Mouse (Mus musculus) midbrain, postnatal 0 days (tissue): Measurements from ENCODE around the gene Ptp4a2. TPM values are rescaled to one million over a fixed set of nuclear protein-coding genes. Genes with fewer than 3 reads are reported as not detected.
A peak's percentile ranks its signal among the peaks of the same experiment; 100 is the strongest.

ENCODE experiments used
- ATAC-seq: fragments of 200-750 bp; cut with Nextera tagmentation; 2 replicates; pipeline ENCODE4 v1.8.0; 2017; ENCODE audit warnings: moderate number of reproducible peaks, mild to moderate bottlenecking, moderate TSS enrichment, moderate library complexity; ENCODE audit not compliant: low FRiP score
- DNase-seq: peaks from one replicate; pipeline ENCODE4 v3.0.0-alpha.2; 2015; ENCODE audit warnings: low spot score
- H3K27ac ChIP-seq: fragments of 300-500 bp; sonication (generic); 2 replicates; pipeline ENCODE4 v1.5.1; 2014; ENCODE audit warnings: low read depth, mild to moderate bottlenecking, low read length, mixed read lengths
- H3K27me3 ChIP-seq: fragments of 300-500 bp; sonication (generic); 2 replicates; pipeline ENCODE4 v1.6.1; 2014; ENCODE audit warnings: low read length, control low read depth, mixed read lengths; ENCODE audit not compliant: insufficient read depth
- H3K36me3 ChIP-seq: fragments of 300-500 bp; sonication (generic); 2 replicates; pipeline ENCODE4 v1.6.1; 2014; ENCODE audit warnings: low read length, control low read depth, mixed read lengths; ENCODE audit not compliant: insufficient read depth
- H3K4me1 ChIP-seq: fragments of 300-500 bp; sonication (generic); 2 replicates; pipeline ENCODE4 v1.6.1; 2014; ENCODE audit warnings: mild to moderate bottlenecking, control low read depth, antibody characterized with exemption, low read length, mixed read lengths; ENCODE audit not compliant: insufficient read depth
- H3K4me2 ChIP-seq: fragments of 300-500 bp; sonication (generic); 2 replicates; pipeline ENCODE4 v1.6.1; 2014; ENCODE audit warnings: low read depth, mild to moderate bottlenecking, low read length, mixed read lengths; ENCODE audit not compliant: poor library complexity, severe bottlenecking
- H3K4me3 ChIP-seq: fragments of 300-500 bp; sonication (generic); 2 replicates; pipeline ENCODE4 v1.5.1; 2014; ENCODE audit warnings: low read depth, mild to moderate bottlenecking, low read length, moderate library complexity
- H3K9ac ChIP-seq: fragments of 300-500 bp; sonication (generic); replicated peaks from 2 replicates; pipeline ENCODE4 v1.6.1; 2014; ENCODE audit warnings: mild to moderate bottlenecking, low read length, moderate library complexity, mixed read lengths; ENCODE audit not compliant: poor library complexity, severe bottlenecking
- H3K9me3 ChIP-seq: fragments of 300-500 bp; sonication (generic); 2 replicates; pipeline ENCODE4 v1.6.1; 2016; ENCODE audit warnings: low read length, control low read depth
- CTCF ChIP-seq: IDR thresholded peaks from 2 replicates; pipeline ENCODE4 v1.5.1; 2016; ENCODE audit warnings: antibody characterized with exemption, mild to moderate bottlenecking
- WGBS: fragments of 180-500 bp; shearing (Covaris S2); extraction: QIAGEN DNeasy Blood & Tissue Kit; methylation state at CpG from one replicate; pipeline ENCODE4 v1.1.7; 2014; 5-methylcytosine and 5-hydroxymethylcytosine counted together
- polyA plus RNA-seq: library from polyadenylated mRNA; unstranded; fragments of >200 nt; fragmentation: Nextera tagmentation; extraction: Ambion mirVana; gene quantifications from 2 replicates; pipeline ENCODE4 v1.2.1, GENCODE M21; 2015
- total RNA-seq: library from RNA; depleted of rRNA; stranded (reverse); fragments of >200 nt; gene quantifications from 2 replicates; pipeline ENCODE4 v1.2.3, GENCODE M21; 2014

Gene Ptp4a2
- total and polyA plus RNA-seq, 2 experiments from 2014 or later, result 94.0 to 245 TPM

DNA sequence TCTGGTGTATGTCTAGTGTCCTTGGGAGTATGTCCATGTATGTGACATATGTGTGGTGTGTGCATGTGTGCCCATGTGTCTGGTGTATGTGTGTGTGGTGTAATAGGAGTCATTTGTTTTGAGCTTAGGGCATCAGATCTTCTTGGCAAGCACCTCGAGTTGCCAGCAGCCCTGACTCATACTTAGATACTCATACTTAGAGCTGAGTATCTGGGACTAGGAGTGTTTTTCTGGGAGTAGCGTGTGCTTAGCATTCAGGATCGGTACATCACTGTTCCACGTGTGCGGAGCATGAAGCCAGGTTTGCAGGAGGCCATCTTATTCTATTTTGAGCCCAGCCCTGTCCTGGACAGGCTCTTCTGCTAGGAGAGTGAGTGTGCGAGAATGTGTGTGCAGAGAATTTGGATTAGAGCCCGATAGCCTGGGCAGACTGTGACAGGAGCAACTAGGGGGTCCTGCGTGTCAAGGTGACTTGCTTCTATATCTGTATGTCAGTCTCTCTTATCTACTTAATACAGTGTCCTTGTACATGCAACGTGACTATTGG lies 61.4 kb downstream of the Ptp4a2 start:
- no peaks in the 10 kb centered on the region for H3K27me3 ChIP-seq
- H3K9me3 ChIP-seq, result no peaks in the 10 kb centered on the region
- WGBS, result 87% methylated on average over 9 of the region's 9 CpGs
- no peak overlapping the region for H3K4me2 ChIP-seq
- H3K9ac ChIP-seq, result no peak overlapping the region
- H3K27ac ChIP-seq, result no peak overlapping the region
- no peak for ATAC-seq
- H3K4me3 ChIP-seq, result no peak overlapping the region
- no peaks in the 10 kb centered on the region for H3K36me3 ChIP-seq
- no peak for DNase-seq
- no peaks in the 10 kb centered on the region; the same call in 1 of the 2 replicates for H3K4me1 ChIP-seq
- TF ChIP-seq CTCF, result no peak

DNA sequence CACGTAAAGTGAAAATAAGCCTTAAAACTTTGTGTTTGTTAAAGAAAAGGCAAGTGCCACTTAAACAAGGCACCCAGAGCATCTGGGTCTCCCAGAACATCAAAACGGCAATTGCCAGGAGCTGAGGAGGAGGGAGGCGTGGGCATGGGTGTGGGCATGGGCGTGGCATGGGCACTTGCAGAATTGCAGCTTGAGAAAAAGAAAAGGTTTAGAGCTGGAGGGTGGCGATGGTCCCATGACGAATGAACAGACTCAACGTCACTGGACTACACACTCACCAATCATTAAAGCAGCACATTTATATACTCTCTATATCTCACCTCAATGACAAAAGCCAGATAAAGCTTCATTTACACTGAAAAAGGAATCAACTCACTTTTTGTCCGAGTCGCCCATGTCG lies 63.8 kb downstream of the Ptp4a2 start:
- TF ChIP-seq CTCF, result no peak
- H3K36me3 ChIP-seq, result no peaks in the 10 kb centered on the region
- no peak overlapping the region for H3K9ac ChIP-seq
- no peak overlapping the region for H3K4me2 ChIP-seq
- WGBS, result 82% methylated on average over 10 of the region's 10 CpGs
- peaks cover 4% of the 10 kb centered on the region; the same call in 1 of the 2 replicates for H3K4me1 ChIP-seq
- no peaks in the 10 kb centered on the region for H3K27me3 ChIP-seq
- ATAC-seq (no peak), DNase-seq (no peak)
- no peak overlapping the region for H3K4me3 ChIP-seq
- no peak overlapping the region for H3K27ac ChIP-seq
- no peaks in the 10 kb centered on the region for H3K9me3 ChIP-seq

GRCm38 (mm10) chr4:129875406-129875805 lies 64.4 kb downstream of the Ptp4a2 start:
- Histone ChIP-seq H3K9ac (no peak overlapping the region), H3K27me3 (no peaks in the 10 kb centered on the region), H3K4me3 (no peak overlapping the region), H3K27ac (no peak overlapping the region), H3K36me3 (no peaks in the 10 kb centered on the region), H3K4me1 (peaks cover 4% of the 10 kb centered on the region; the same call in 1 of the 2 replicates), H3K9me3 (no peaks in the 10 kb centered on the region), H3K4me2 (no peak overlapping the region)
- ATAC-seq, result no peak
- WGBS, result 69% methylated on average over 11 of the region's 11 CpGs
- DNase-seq, result no peak
- TF ChIP-seq CTCF, result no peak

DNA sequence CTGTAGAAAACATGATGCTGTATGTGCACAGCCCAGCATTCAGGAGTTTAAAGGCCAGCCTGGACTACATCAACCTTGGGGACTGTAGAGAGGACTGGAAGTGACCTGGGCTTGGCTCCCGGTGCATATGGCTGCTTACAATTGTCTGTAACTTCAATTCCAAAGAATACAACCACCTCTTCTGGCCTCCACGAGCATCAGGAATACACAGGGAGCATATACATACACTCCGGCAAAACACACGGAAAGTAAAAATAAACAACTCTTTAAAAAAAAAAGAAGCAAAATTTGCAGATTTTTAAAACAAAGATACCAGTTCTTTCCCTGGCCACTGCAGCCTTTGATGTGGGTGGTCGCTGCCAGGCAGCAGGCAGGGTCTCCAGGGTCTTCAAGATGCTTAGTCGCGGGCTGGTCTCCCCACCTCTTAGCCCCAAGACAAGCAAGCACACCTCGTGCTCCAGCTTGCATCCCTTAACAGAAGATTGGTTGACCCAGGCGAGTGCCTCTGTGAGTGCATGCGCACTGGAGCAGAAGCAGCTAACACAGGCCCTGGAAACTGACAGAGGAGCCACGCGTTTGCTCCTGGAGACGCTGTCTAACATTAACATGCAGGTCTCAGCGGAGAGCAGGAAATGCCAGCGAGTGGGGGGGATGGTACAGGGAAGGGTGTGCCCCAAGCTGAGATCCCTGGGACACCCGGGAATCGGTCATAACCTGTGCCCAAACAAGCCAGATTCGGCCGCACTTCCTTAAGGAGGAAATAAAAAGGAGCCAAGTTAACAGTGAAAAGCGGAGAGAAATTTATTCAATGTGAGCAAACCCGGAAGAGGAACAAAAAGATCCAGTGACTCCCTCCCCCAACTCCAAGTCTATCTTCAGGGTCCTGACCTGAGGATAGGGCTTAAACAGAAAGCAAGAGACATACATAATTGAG lies 66.1 kb downstream of the Ptp4a2 start:
- WGBS, result 11% methylated on average over 21 of the region's 21 CpGs

GRCm38 (mm10) chr4:129877967-129878655 lies 67.1 kb downstream of the Ptp4a2 start:
- H3K36me3 ChIP-seq, result no peaks in the 10 kb centered on the region
- H3K27me3 ChIP-seq, result no peaks in the 10 kb centered on the region
- peak overlapping the region; percentile 78 for H3K27ac ChIP-seq
- no peak overlapping the region for H3K4me3 ChIP-seq
- ATAC-seq (no peak), DNase-seq (no peak)
- peaks cover 7% of the 10 kb centered on the region; the same call in 1 of the 2 replicates for H3K4me1 ChIP-seq
- no peaks in the 10 kb centered on the region for H3K9me3 ChIP-seq
- no peak for TF ChIP-seq CTCF
- peak overlapping the region; percentile 42 for H3K4me2 ChIP-seq
- H3K9ac ChIP-seq, result peak overlapping the region; percentile 19; the same call in 1 of the 2 replicates
- WGBS, result 50% methylated on average over 11 of the region's 11 CpGs

More for the DNA sequence above, 66.1 kb downstream of the Ptp4a2 start:
- no peak for TF ChIP-seq CTCF
- peaks cover 7% of the 10 kb centered on the region; the same call in 1 of the 2 replicates for H3K4me1 ChIP-seq
- H3K4me2 ChIP-seq, result peak overlapping the region; percentile 42
- H3K9me3 ChIP-seq, result no peaks in the 10 kb centered on the region
- no peaks in the 10 kb centered on the region for H3K27me3 ChIP-seq
- peak; percentile 79 for DNase-seq
- peak; percentile 52 for ATAC-seq
- H3K9ac ChIP-seq, result peak overlapping the region; percentile 9
- H3K36me3 ChIP-seq, result no peaks in the 10 kb centered on the region
- peak overlapping the region; percentile 78 for H3K27ac ChIP-seq
- H3K4me3 ChIP-seq, result peak overlapping the region; percentile 8; the same call in 1 of the 2 replicates
